Mouse (Mus musculus) hindbrain, embryonic 16.5 days (tissue): ENCODE data around the gene Sorcs3. TPM values are rescaled to one million over a fixed set of nuclear protein-coding genes. Genes with fewer than 3 reads are reported as not detected.

ENCODE experiments used
- ATAC-seq: fragments of 200-750 bp; cut with Nextera tagmentation; 2 replicates; pipeline ENCODE4 v1.8.0; 2017; ENCODE audit warnings: moderate TSS enrichment, moderate library complexity
- H3K27ac ChIP-seq: fragments of 300-500 bp; sonication (generic); 2 replicates; pipeline ENCODE4 v1.5.1; 2014; ENCODE audit warnings: low read depth, mild to moderate bottlenecking, control low read depth, low read length, moderate library complexity
- H3K27me3 ChIP-seq: fragments of 300-500 bp; sonication (generic); replicated peaks from 2 replicates; pipeline ENCODE4 v1.6.1; 2014; ENCODE audit warnings: low read length; ENCODE audit not compliant: control insufficient read depth, insufficient read depth
- H3K36me3 ChIP-seq: fragments of 300-500 bp; sonication (generic); 2 replicates; pipeline ENCODE4 v1.6.1; 2014; ENCODE audit warnings: mild to moderate bottlenecking, low read length, moderate library complexity, mixed read lengths; ENCODE audit not compliant: control insufficient read depth, insufficient read depth
- H3K4me1 ChIP-seq: fragments of 300-500 bp; sonication (generic); 2 replicates; pipeline ENCODE4 v1.6.1; 2014; ENCODE audit warnings: low read depth, low read length; ENCODE audit not compliant: control insufficient read depth, insufficient read depth
- H3K4me2 ChIP-seq: fragments of 300-500 bp; sonication (generic); 2 replicates; pipeline ENCODE4 v1.6.1; 2014; ENCODE audit warnings: mild to moderate bottlenecking, low read length, control low read depth, moderate library complexity
- H3K4me3 ChIP-seq: fragments of 300-500 bp; sonication (generic); 2 replicates; pipeline ENCODE4 v1.5.1; 2014; ENCODE audit warnings: mild to moderate bottlenecking, low read length, control low read depth, moderate library complexity
- H3K9ac ChIP-seq: fragments of 300-500 bp; sonication (generic); 2 replicates; pipeline ENCODE4 v1.6.1; 2014; ENCODE audit warnings: low read depth, mild to moderate bottlenecking, control low read depth, low read length, moderate library complexity
- H3K9me3 ChIP-seq: fragments of 300-500 bp; sonication (generic); 2 replicates; pipeline ENCODE4 v1.6.1; 2014; ENCODE audit warnings: mild to moderate bottlenecking, low read length, moderate library complexity; ENCODE audit not compliant: control insufficient read depth
- WGBS: fragments of 180-500 bp; shearing (Covaris S2); extraction: QIAGEN DNeasy Blood & Tissue Kit; methylation state at CpG from one replicate; pipeline ENCODE4 v1.1.7; 2014; 5-methylcytosine and 5-hydroxymethylcytosine counted together
- polyA plus RNA-seq: library from polyadenylated mRNA; unstranded; fragments of >200 nt; fragmentation: Nextera tagmentation; extraction: Ambion mirVana; gene quantifications from 2 replicates; pipeline ENCODE4 v1.2.1, GENCODE M21; 2015

The Sorcs3 gene
- polyA plus RNA-seq, 1 experiment from 2014 or later = 14.5 TPM

DNA sequence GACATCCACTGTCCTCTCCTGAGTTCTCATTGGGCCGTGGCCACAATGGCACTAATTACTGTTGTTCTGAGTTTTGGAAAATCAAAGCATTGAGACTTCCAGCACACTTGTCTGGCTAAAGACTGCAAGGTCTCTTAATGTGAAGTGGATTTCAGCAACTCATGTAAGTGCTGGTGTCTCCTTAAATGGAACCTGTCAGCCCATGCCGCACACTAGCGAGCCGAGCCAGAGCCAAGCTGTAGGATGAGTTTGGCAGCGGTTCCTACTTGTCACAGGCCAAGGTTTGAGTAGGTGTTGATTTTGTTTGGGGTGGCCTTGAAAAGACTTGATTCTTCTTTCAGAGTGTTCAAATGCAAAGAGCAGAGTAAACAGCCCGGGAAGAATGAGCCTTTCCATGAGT lies 445.8 kb downstream of the Sorcs3 start:
- 62% methylated on average over 6 of the region's 6 CpGs for WGBS
- no peak overlapping the region for H3K27ac ChIP-seq
- H3K9ac ChIP-seq = no peak overlapping the region
- H3K4me2 ChIP-seq = no peak overlapping the region
- H3K9me3 ChIP-seq = no peaks in the 10 kb centered on the region
- no peak for ATAC-seq
- H3K36me3 ChIP-seq = no peaks in the 10 kb centered on the region
- no peaks in the 10 kb centered on the region for H3K4me1 ChIP-seq
- H3K4me3 ChIP-seq = no peak overlapping the region
- H3K27me3 ChIP-seq = no peaks in the 10 kb centered on the region

DNA sequence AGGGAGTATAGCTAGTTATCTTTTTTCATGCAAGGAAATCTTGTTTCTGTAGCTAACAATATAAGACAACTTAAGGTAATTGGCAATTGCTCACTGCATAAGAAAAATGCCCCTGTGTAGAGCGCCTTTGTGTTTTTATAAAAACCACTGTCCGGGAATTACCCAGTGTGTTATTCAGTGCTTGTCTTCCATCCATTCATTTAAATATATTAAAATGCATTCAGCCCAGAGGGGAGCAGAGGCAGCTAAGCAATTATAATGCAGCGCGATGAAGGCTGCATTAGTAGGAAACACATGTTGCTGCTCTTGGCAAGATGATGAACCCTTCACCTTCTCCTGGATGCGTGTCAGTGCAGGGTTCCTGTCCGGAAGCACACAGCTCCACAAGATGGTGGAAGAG lies 454.4 kb downstream of the Sorcs3 start:
- ATAC-seq = no peak
- no peaks in the 10 kb centered on the region for H3K27me3 ChIP-seq
- H3K9me3 ChIP-seq = no peaks in the 10 kb centered on the region
- H3K4me2 ChIP-seq = no peak overlapping the region
- no peaks in the 10 kb centered on the region; the same call in 1 of the 2 replicates for H3K4me1 ChIP-seq
- H3K27ac ChIP-seq = no peak overlapping the region
- no peaks in the 10 kb centered on the region for H3K36me3 ChIP-seq
- no peak overlapping the region for H3K9ac ChIP-seq
- no peak overlapping the region for H3K4me3 ChIP-seq
- 23% methylated on average over 6 of the region's 6 CpGs for WGBS

DNA sequence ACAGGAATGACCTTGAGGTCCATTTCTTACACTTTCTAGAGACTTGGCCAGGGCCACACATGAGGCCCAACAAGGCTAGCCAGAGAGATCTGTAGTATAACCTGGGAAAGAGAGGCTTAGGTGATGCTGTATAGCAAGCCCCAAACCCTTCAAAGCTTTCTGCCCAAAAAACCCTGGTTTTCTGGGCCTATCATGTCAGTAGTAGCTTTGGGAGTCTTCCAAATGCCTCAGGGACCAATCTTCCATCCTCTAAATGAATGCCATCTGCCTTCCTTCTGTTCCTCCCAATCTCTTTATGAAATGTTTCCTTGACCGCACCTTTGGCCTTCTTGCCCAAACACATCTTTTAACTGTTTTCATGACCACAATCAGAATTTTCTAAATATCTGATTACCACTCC lies 474.1 kb downstream of the Sorcs3 start:
- 83% methylated on average over 1 of the region's 1 CpGs for WGBS
- no peak for ATAC-seq
- no peaks in the 10 kb centered on the region for H3K9me3 ChIP-seq
- H3K36me3 ChIP-seq = no peaks in the 10 kb centered on the region
- no peak overlapping the region for H3K4me3 ChIP-seq
- H3K4me2 ChIP-seq = no peak overlapping the region
- no peaks in the 10 kb centered on the region for H3K27me3 ChIP-seq
- peaks cover 2% of the 10 kb centered on the region; the same call in 1 of the 2 replicates for H3K4me1 ChIP-seq
- H3K27ac ChIP-seq = no peak overlapping the region
- no peak overlapping the region for H3K9ac ChIP-seq

DNA sequence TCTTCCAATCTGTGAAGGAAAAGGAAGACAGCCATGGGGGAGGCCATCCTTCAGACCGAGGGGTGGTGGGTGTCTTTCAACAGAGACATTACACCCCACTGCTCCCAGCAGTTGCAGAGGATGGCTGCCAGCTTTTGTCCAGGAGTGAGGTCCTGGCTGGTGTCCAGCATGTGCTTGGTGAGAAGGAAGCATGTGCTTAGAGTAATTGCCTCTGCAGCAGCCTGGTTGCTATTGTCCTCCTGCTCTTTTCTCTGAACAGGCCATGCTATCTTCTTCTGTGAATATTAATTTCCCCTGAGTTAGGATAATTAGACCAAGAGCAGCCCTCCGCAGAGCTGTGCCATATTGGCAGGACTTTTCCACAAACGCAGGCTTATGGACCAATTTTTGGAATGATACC lies 476.7 kb downstream of the Sorcs3 start:
- Histone ChIP-seq H3K4me2 (no peak overlapping the region), H3K4me3 (no peak overlapping the region), H3K9me3 (no peaks in the 10 kb centered on the region), H3K27me3 (no peaks in the 10 kb centered on the region), H3K9ac (no peak overlapping the region), H3K36me3 (no peaks in the 10 kb centered on the region), H3K27ac (no peak overlapping the region), H3K4me1 (peaks cover 2% of the 10 kb centered on the region; the same call in 1 of the 2 replicates)
- WGBS = 38% methylated on average over 3 of the region's 3 CpGs
- ATAC-seq = peak; percentile 67

DNA sequence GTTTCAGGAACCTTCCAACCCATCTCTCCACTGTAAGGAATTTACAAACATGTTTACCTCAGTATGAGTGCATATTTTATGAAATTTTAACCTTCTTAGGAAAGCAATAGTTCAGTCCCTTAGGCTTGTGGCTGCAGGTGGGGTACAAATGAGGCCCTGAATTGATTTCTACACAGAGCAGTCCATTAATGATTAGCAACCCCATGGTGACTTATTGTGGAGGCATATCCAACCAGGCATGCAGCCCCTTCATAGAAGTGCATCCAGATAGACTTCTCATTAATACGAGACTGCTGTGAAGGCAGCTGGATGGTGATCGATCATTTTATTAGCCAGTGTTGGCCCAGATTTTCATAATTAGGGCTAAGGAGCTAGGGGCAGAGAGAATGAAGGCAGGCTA lies 480.5 kb downstream of the Sorcs3 start:
- no peaks in the 10 kb centered on the region for H3K36me3 ChIP-seq
- H3K9ac ChIP-seq = no peak overlapping the region
- H3K4me3 ChIP-seq = no peak overlapping the region
- H3K27me3 ChIP-seq = no peaks in the 10 kb centered on the region
- no peak overlapping the region for H3K4me2 ChIP-seq
- ATAC-seq = no peak
- WGBS = 46% methylated on average over 2 of the region's 2 CpGs
- peaks cover 2% of the 10 kb centered on the region; the same call in 1 of the 2 replicates for H3K4me1 ChIP-seq
- no peaks in the 10 kb centered on the region for H3K9me3 ChIP-seq
- H3K27ac ChIP-seq = no peak overlapping the region

DNA sequence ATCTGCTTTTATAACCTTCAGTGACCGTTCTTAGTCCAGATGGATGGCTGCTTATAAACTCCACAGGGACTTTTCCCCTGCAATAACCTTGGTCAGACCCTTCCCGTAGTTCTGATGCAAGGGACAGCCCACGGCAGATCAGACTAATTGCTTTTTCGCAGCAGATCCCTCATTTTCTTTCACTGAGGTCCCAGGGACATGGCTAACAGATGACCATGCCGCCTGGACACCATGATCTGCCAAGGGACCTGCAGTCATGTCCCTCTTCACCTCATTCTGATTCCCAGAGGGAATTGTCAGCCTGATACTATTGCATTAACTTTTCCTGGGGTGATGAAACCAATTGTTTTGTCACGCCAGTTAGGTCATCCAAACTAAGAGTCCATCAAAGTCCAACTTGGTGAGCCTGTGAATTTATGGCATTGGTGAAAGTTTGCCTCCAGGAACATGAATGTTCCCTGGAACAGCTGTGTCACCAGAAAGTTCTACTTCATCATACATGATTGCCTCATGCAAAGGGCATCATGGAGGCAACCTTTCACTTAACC lies 494.4 kb downstream of the Sorcs3 start:
- no peaks in the 10 kb centered on the region for H3K9me3 ChIP-seq
- H3K27ac ChIP-seq = no peak overlapping the region
- WGBS = 47% methylated on average over 6 of the region's 6 CpGs
- H3K4me3 ChIP-seq = no peak overlapping the region
- H3K27me3 ChIP-seq = no peaks in the 10 kb centered on the region
- no peaks in the 10 kb centered on the region for H3K4me1 ChIP-seq
- H3K4me2 ChIP-seq = no peak overlapping the region
- H3K36me3 ChIP-seq = no peaks in the 10 kb centered on the region
- no peak for ATAC-seq
- H3K9ac ChIP-seq = no peak overlapping the region

DNA sequence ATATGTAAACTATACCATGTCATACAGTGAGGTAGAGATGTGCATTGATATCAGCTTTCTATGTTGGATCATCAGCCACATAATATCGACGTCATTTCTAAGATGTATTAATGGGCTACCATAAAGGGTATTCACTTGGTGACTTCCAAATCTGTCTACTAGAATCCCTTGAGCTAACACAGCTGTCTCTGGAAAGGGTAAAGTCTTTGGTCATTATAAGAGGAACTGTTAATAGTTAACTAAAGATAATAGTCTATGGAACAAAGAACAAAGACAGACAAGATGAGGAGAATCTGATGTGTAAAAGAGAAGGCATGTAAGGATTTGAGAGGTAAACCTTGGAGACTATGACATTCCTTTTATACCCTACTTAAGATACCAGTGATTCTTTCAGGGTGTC lies 497.9 kb downstream of the Sorcs3 start:
- ATAC-seq = no peak
- H3K9me3 ChIP-seq = no peaks in the 10 kb centered on the region
- H3K4me3 ChIP-seq = no peak overlapping the region
- WGBS = 96% methylated on average over 2 of the region's 2 CpGs
- no peaks in the 10 kb centered on the region; the same call in 1 of the 2 replicates for H3K4me1 ChIP-seq
- no peak overlapping the region for H3K27ac ChIP-seq
- no peaks in the 10 kb centered on the region for H3K27me3 ChIP-seq
- no peak overlapping the region for H3K4me2 ChIP-seq
- no peaks in the 10 kb centered on the region for H3K36me3 ChIP-seq
- H3K9ac ChIP-seq = no peak overlapping the region

DNA sequence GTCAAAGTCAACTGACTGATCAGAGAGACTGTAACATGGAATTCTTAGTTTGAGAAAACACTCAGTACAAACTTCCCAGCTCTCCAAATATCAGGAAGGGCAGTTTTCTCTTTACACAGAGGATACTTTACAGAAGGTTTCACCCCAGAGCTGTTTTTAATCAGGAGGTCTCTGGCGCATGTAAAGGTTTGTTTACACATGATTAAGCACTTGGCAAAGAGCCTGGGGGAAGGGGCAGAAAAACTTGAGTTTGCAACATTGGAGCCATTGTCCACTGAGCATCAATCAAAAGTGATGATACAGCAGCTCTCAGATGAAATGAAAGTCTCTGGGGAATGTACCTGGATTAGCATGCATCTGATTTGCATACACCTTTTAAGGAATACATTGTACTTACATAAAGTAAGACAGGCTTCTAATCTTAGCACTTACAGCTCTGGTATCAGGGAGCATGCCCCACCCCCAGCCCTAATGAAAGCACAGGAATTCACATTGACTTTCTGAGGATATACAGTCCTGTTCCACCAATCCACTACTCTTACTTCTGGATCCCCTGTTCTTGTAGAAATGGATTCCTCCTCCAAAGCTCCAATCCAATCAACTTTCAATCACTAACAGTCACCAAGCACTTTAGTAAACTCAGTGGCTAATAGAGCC lies 500.6 kb downstream of the Sorcs3 start:
- no peak overlapping the region for H3K4me2 ChIP-seq
- H3K27me3 ChIP-seq = no peaks in the 10 kb centered on the region
- no peak overlapping the region for H3K9ac ChIP-seq
- H3K9me3 ChIP-seq = no peaks in the 10 kb centered on the region
- no peaks in the 10 kb centered on the region; the same call in 1 of the 2 replicates for H3K4me1 ChIP-seq
- WGBS = 8% methylated on average over 1 of the region's 1 CpGs
- no peak overlapping the region for H3K27ac ChIP-seq
- ATAC-seq = no peak
- H3K36me3 ChIP-seq = no peaks in the 10 kb centered on the region
- no peak overlapping the region for H3K4me3 ChIP-seq

DNA sequence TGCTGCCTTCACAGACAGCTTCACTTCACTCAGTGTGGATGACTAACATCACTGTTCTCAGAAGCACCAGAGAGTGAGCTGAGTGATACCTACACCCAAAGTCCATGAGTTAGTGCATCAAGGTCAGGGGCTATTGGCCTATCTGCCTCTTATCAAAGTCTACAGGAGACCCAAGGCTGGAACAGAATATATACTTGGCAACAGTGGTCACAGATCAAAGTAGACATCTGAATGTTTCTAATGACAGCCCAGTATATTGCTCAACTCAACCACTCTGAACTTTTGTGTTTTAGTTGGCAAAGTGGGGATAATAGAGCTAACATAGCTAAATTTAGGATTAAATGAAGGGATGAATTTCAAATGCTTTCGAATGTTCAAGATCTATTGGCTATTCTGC lies 501.1 kb downstream of the Sorcs3 start:
- no peak overlapping the region for H3K9ac ChIP-seq
- no peaks in the 10 kb centered on the region for H3K9me3 ChIP-seq
- no peak for ATAC-seq
- H3K36me3 ChIP-seq = no peaks in the 10 kb centered on the region
- H3K4me3 ChIP-seq = no peak overlapping the region
- no peak overlapping the region for H3K4me2 ChIP-seq
- WGBS = 97% methylated on average over 1 of the region's 1 CpGs
- no peaks in the 10 kb centered on the region; the same call in 1 of the 2 replicates for H3K4me1 ChIP-seq
- no peak overlapping the region for H3K27ac ChIP-seq
- H3K27me3 ChIP-seq = no peaks in the 10 kb centered on the region
